Mouse (Mus musculus) cortical plate, adult 2 months (tissue): ENCODE data around the gene Nek8.

Experiments used
- CTCF ChIP-seq: fragments of 200-500 bp; IDR thresholded peaks from 2 replicates; pipeline ENCODE4 v1.5.1; 2011; ENCODE audit warnings: mild to moderate bottlenecking, control low read depth, low read length; ENCODE audit not compliant: insufficient read depth; ENCODE audit errors: extremely low read depth
- POLR2A ChIP-seq: fragments of 200-500 bp; IDR thresholded peaks from 2 replicates; pipeline ENCODE4 v1.6.1; 2011; ENCODE audit warnings: mild to moderate bottlenecking, low read length, control low read depth; ENCODE audit not compliant: insufficient read depth; ENCODE audit errors: extremely low read depth

- TF ChIP-seq POLR2A (no peak), CTCF (no peak)
Observed at GRCm38 (mm10) chr11:78146707-78147543, 29.6 kb downstream of the Nek8 start.
